Mouse (Mus musculus): Measurements from ENCODE around the gene Pan2.

- TF ChIP-seq POLR2A (IDR thresholded peaks at IDR 0.05; ENCODE audit: insufficient read depth, low read length) (no peak), CTCF (IDR thresholded peaks at IDR 0.05; ENCODE audit: low read depth, low read length) (no peak), EP300 (IDR thresholded peaks at IDR 0.05; ENCODE audit: insufficient read depth, low read depth, low read length) (no peak)
These were observed 49.4 kb upstream of the Pan2 start, which contains the start of gene Apon for GRCm38 (mm10) chr10:128253677-128254255.
